Mouse (Mus musculus) ovary, postnatal 10 days (tissue): ENCODE results near the gene Zfp672.
"Not testable (repeated sequence)": the region's sequence is repeated elsewhere in the genome, so short reads cannot be mapped to it uniquely, and the experiment has no call there.

Experiments used
- DNase-seq: peaks from one replicate; pipeline ENCODE4 v3.0.0; 2022; ENCODE audit warnings: low spot score

Zfp672 gene

GRCm38 (mm10) chr11:58330276-58331148 is at the start of gene Zfp672, which contains the start of gene Sh3bp5l:
Gene Zfp672 (minus strand): TSS chr11:58330339.
Gene Sh3bp5l (plus strand): TSS chr11:58330724.
- peak; percentile 76 for DNase-seq

- DNase-seq, result no peak
Observed at GRCm38 (mm10) chr11:58379516-58379915, 49.4 kb upstream of the Zfp672 start.

- no peak for DNase-seq
Observed at GRCm38 (mm10) chr11:58378763-58379278, 48.7 kb upstream of the Zfp672 start, which contains the start of gene Lypd8. Gene Lypd8 (plus strand): TSS chr11:58379043.

GRCm38 (mm10) chr11:58377686-58378085 is 47.5 kb upstream of the Zfp672 start:
- DNase-seq, result no peak

GRCm38 (mm10) chr11:58377273-58377672 is 47.1 kb upstream of the Zfp672 start:
- no peak for DNase-seq

GRCm38 (mm10) chr11:58366191-58366590 is 36.1 kb upstream of the Zfp672 start:
- DNase-seq, result not testable (repeated sequence)

GRCm38 (mm10) chr11:58364454-58364853 is 34.3 kb upstream of the Zfp672 start:
- DNase-seq, result no peak

- DNase-seq, result not testable (repeated sequence)
Observed at GRCm38 (mm10) chr11:58362562-58362961, 32.4 kb upstream of the Zfp672 start.

- no peak for DNase-seq
Observed at GRCm38 (mm10) chr11:58357844-58358534, 27.9 kb upstream of the Zfp672 start.

- DNase-seq, result no peak
Observed at GRCm38 (mm10) chr11:58357042-58357441, 26.9 kb upstream of the Zfp672 start.

- no peak for DNase-seq
Observed at GRCm38 (mm10) chr11:58354927-58355326, 24.8 kb upstream of the Zfp672 start.

GRCm38 (mm10) chr11:58354476-58354875 is 24.3 kb upstream of the Zfp672 start:
- DNase-seq, result no peak

GRCm38 (mm10) chr11:58353709-58354108 is 23.6 kb upstream of the Zfp672 start:
- DNase-seq, result no peak

GRCm38 (mm10) chr11:58352681-58353548 is 22.8 kb upstream of the Zfp672 start:
- no peak for DNase-seq

- no peak for DNase-seq
Observed at GRCm38 (mm10) chr11:58351179-58351578, 21.0 kb upstream of the Zfp672 start.

- DNase-seq, result no peak
Observed at GRCm38 (mm10) chr11:58350628-58351027, 20.5 kb upstream of the Zfp672 start.

- no peak for DNase-seq
Observed at GRCm38 (mm10) chr11:58346745-58347144, 16.6 kb upstream of the Zfp672 start.

- no peak for DNase-seq
Observed at GRCm38 (mm10) chr11:58334746-58335145, 4.6 kb upstream of the Zfp672 start.

- no peak for DNase-seq
Observed at GRCm38 (mm10) chr11:58331546-58331945, 1.4 kb upstream of the Zfp672 start.

- no peak for DNase-seq
Observed at GRCm38 (mm10) chr11:58331149-58331495, 983 bp upstream of the Zfp672 start.

- no peak for DNase-seq
Observed at GRCm38 (mm10) chr11:58329906-58330275, 248 bp downstream of the Zfp672 start.

- no peak for DNase-seq
Observed at GRCm38 (mm10) chr11:58326781-58327180, 3.4 kb downstream of the Zfp672 start.
